ENCODE assay signal across 29 mouse cellular contexts in genomic region chr6:89256022-89256421, GRCm38 (mm10).
DNase-seq lines count a peak whose midpoint lies in the region; ATAC-seq and TF ChIP-seq lines count a peak whose summit lies in the region.
"Had no signal": no experiment of that assay in that cellular context is flagged by ENCODE, and none has a peak within 500 bp of the region (broad histone marks: within the 10 kb centered on the region; RNA-seq: fewer than 3 reads in every experiment).

No protein-coding gene starts in this region.

- H3K27ac ChIP-seq in midbrain, embryonic 10.5 days (replicated peaks): 0 out of 2 replicates have a peak overlapping the region, but pooled peaks have one; percentile 33
- no peak overlapping the region for H3K27ac ChIP-seq in midbrain, embryonic 11.5 days (ENCODE audit: low read depth, low read length)
- H3K27ac ChIP-seq in midbrain, embryonic 14.5 days (replicated peaks; ENCODE audit: low read depth, low read length): 0 out of 2 replicates have a peak overlapping the region, but pooled peaks have one; percentile 53
- H3K27ac ChIP-seq: forebrain, embryonic 13.5 days; heart, embryonic 10.5 days; hindbrain, postnatal 0 days; intestine, embryonic 15.5 days; layer of hippocampus, adult 2 months; left cerebral cortex, adult 2 months; limb, embryonic 13.5 days had no signal

- H3K4me1 ChIP-seq in midbrain, embryonic 10.5 days: 0 out of 2 replicates have a peak, but pooled peaks cover 16% of the 10 kb centered on the region
- H3K4me1 ChIP-seq in midbrain, embryonic 11.5 days (ENCODE audit: control insufficient read depth, insufficient read depth, low read length): no peaks in the 10 kb centered on the region
- peaks cover 24% of the 10 kb centered on the region for H3K4me1 ChIP-seq in midbrain, embryonic 14.5 days (ENCODE audit: control insufficient read depth, insufficient read depth, low read length)
- H3K4me1 ChIP-seq: intestine, embryonic 15.5 days; limb, embryonic 13.5 days had no signal

- H3K9me3 ChIP-seq in midbrain, embryonic 10.5 days (replicated peaks): no peaks in the 10 kb centered on the region
- H3K9me3 ChIP-seq in midbrain, embryonic 11.5 days (ENCODE audit: control insufficient read depth, low read length): no peaks in the 10 kb centered on the region
- H3K9me3 ChIP-seq in midbrain, embryonic 14.5 days (ENCODE audit: control insufficient read depth, low read length): no peaks in the 10 kb centered on the region
- H3K9me3 ChIP-seq: forebrain, embryonic 13.5 days; G1E; heart, embryonic 10.5 days; intestine, embryonic 15.5 days; limb, embryonic 13.5 days; midbrain, embryonic 12.5 days had no signal

- H3K4me2 ChIP-seq in midbrain, embryonic 11.5 days: no peak overlapping the region
- H3K4me2 ChIP-seq in midbrain, embryonic 14.5 days (ENCODE audit: low read length): no peak overlapping the region
- H3K4me2 ChIP-seq: forebrain, embryonic 13.5 days; intestine, embryonic 15.5 days; limb, embryonic 13.5 days; liver, embryonic 11.5 days; midbrain, embryonic 12.5 days had no signal

- no peak for TF ChIP-seq CTCF in brain, embryonic 14.5 days (IDR thresholded peaks at IDR 0.05; ENCODE audit: borderline replicate concordance, extremely low read depth, insufficient read depth, insufficient read length)

- H3K36me3 ChIP-seq in midbrain, embryonic 10.5 days: no peaks in the 10 kb centered on the region
- H3K36me3 ChIP-seq in midbrain, embryonic 11.5 days (ENCODE audit: control insufficient read depth, insufficient read depth, low read length): no peaks in the 10 kb centered on the region
- H3K36me3 ChIP-seq in midbrain, embryonic 14.5 days (ENCODE audit: control insufficient read depth, insufficient read depth, low read length): no peaks in the 10 kb centered on the region
- H3K36me3 ChIP-seq: G1E; heart, embryonic 10.5 days; intestine, embryonic 15.5 days; limb, embryonic 13.5 days; midbrain, embryonic 12.5 days had no signal

- H3K9ac ChIP-seq in midbrain, embryonic 11.5 days (ENCODE audit: low read length): no peak overlapping the region
- no peak overlapping the region for H3K9ac ChIP-seq in midbrain, embryonic 14.5 days (replicated peaks; ENCODE audit: low read length)
- H3K9ac ChIP-seq: forebrain, embryonic 13.5 days; intestine, embryonic 15.5 days; limb, embryonic 13.5 days; midbrain, embryonic 12.5 days had no signal

- 65% methylated on average over 4 of the region's 4 CpGs for WGBS in midbrain, embryonic 10.5 days
- WGBS in midbrain, embryonic 11.5 days: 57% methylated on average over 4 of the region's 4 CpGs
- WGBS in midbrain, embryonic 14.5 days: 50% methylated on average over 4 of the region's 4 CpGs

- no peak for DNase-seq in midbrain, embryonic 10.5 days (ENCODE audit: low spot score)
- DNase-seq in midbrain, embryonic 11.5 days (ENCODE audit: low spot score, missing footprints): no peak
- DNase-seq in brain, embryonic 14.5 days (ENCODE audit: low read depth): peak; percentile 48
- peak; percentile 67 for DNase-seq in midbrain, embryonic 14.5 days
- DNase-seq in retina, postnatal 1 day: peak; percentile 55
- no peak for DNase-seq in urinary bladder, postnatal 36 days (ENCODE audit: low spot score in 2 of 2)
- no peak for DNase-seq in cerebellum, postnatal 25 days
- DNase-seq: adrenal gland, adult 8-10 months; cerebellum, adult 11-12 months; cerebellum, postnatal 10 days; gastrocnemius, postnatal 10 days; heart, postnatal 4 days; kidney, adult 2 months; kidney, postnatal 36 days; right cerebral cortex, adult 18-20 months; spleen, adult 18-20 months; thymus, adult 18-20 months; thymus, postnatal 25 days had no signal

- no peak for ATAC-seq in midbrain, embryonic 11.5 days (ENCODE audit: low FRiP score)
- ATAC-seq in midbrain, embryonic 14.5 days (ENCODE audit: low FRiP score, low TSS enrichment): no peak; the same call in 1 of the 2 replicates
- ATAC-seq: forebrain, embryonic 13.5 days; hindbrain, postnatal 0 days; intestine, embryonic 15.5 days had no signal

- no peak overlapping the region for H3K4me3 ChIP-seq in midbrain, embryonic 10.5 days
- H3K4me3 ChIP-seq in midbrain, embryonic 11.5 days (ENCODE audit: low read depth, low read length): no peak overlapping the region
- no peak overlapping the region for H3K4me3 ChIP-seq in midbrain, embryonic 14.5 days (replicated peaks; ENCODE audit: low read depth, low read length)
- H3K4me3 ChIP-seq: erythroblast, embryonic 14.5 days; forebrain, embryonic 13.5 days; heart, embryonic 10.5 days; intestine, embryonic 15.5 days; layer of hippocampus, adult 2 months; left cerebral cortex, adult 2 months; limb, embryonic 13.5 days; midbrain, embryonic 12.5 days had no signal

- no peaks in the 10 kb centered on the region for H3K27me3 ChIP-seq in midbrain, embryonic 10.5 days (ENCODE audit: low read depth, poor library complexity, severe bottlenecking)
- no peaks in the 10 kb centered on the region for H3K27me3 ChIP-seq in midbrain, embryonic 11.5 days (ENCODE audit: control insufficient read depth, insufficient read depth, low read length)
- H3K27me3 ChIP-seq in midbrain, embryonic 14.5 days (ENCODE audit: control insufficient read depth, insufficient read depth, low read length): no peaks in the 10 kb centered on the region
- H3K27me3 ChIP-seq: forebrain, embryonic 13.5 days; intestine, embryonic 15.5 days; limb, embryonic 13.5 days had no signal

- TF ChIP-seq POLR2A in brain, embryonic 14.5 days (IDR thresholded peaks at IDR 0.05; ENCODE audit: borderline replicate concordance, extremely low read depth, insufficient read depth, insufficient read length, poor library complexity, severe bottlenecking): no peak

Comparison
In these comparisons a context has a peak if more than half of its experiments do, and no peak if none do; other contexts are left out.
1. DNase-seq: peak in brain, embryonic 14.5 days (single experiment), midbrain, embryonic 14.5 days (single experiment) and retina, postnatal 1 day (single experiment); none in midbrain, embryonic 10.5 days (single experiment), midbrain, embryonic 11.5 days (single experiment), urinary bladder, postnatal 36 days (0 of 2) and cerebellum, postnatal 25 days (0 of 2).